Mouse (Mus musculus): ENCODE data around the gene Fgf18.

Gene Fgf18

GRCm38 (mm10) chr11:33157453-33158196, 10.4 kb upstream of the Fgf18 start:
- no peak for DNase-seq (ENCODE audit: low read depth, low spot score)
- H3K36me3 ChIP-seq (ENCODE audit: control insufficient read depth, insufficient read depth, low read length, poor library complexity, severe bottlenecking) = peaks cover 21% of the 10 kb centered on the region
- no peaks in the 10 kb centered on the region for H3K27me3 ChIP-seq (ENCODE audit: control insufficient read depth, insufficient read depth, low read length, poor library complexity, severe bottlenecking)

GRCm38 (mm10) chr11:33156436-33157015, 9.3 kb upstream of the Fgf18 start:
- Histone ChIP-seq H3K36me3 (ENCODE audit: control insufficient read depth, insufficient read depth, low read length, poor library complexity, severe bottlenecking) (peaks cover 21% of the 10 kb centered on the region), H3K27me3 (ENCODE audit: control insufficient read depth, insufficient read depth, low read length, poor library complexity, severe bottlenecking) (no peaks in the 10 kb centered on the region)
- DNase-seq (ENCODE audit: low read depth, low spot score) = no peak

- H3K27me3 ChIP-seq (ENCODE audit: control insufficient read depth, insufficient read depth, low read length, poor library complexity, severe bottlenecking) = no peaks in the 10 kb centered on the region
- peaks cover 14% of the 10 kb centered on the region for H3K36me3 ChIP-seq (ENCODE audit: control insufficient read depth, insufficient read depth, low read length, poor library complexity, severe bottlenecking)
- DNase-seq (ENCODE audit: low read depth, low spot score) = no peak
These were observed 7.3 kb upstream of the Fgf18 start for GRCm38 (mm10) chr11:33154459-33154858.

- DNase-seq (ENCODE audit: low read depth, low spot score) = no peak
- Histone ChIP-seq H3K36me3 (ENCODE audit: control insufficient read depth, insufficient read depth, low read length, poor library complexity, severe bottlenecking) (peaks cover 14% of the 10 kb centered on the region), H3K27me3 (ENCODE audit: control insufficient read depth, insufficient read depth, low read length, poor library complexity, severe bottlenecking) (no peaks in the 10 kb centered on the region)
These were observed 5.8 kb upstream of the Fgf18 start for GRCm38 (mm10) chr11:33152997-33153396.

GRCm38 (mm10) chr11:33151780-33152145, 4.6 kb upstream of the Fgf18 start:
- DNase-seq (ENCODE audit: low read depth, low spot score) = no peak
- Histone ChIP-seq H3K27me3 (ENCODE audit: control insufficient read depth, insufficient read depth, low read length, poor library complexity, severe bottlenecking) (no peaks in the 10 kb centered on the region), H3K36me3 (ENCODE audit: control insufficient read depth, insufficient read depth, low read length, poor library complexity, severe bottlenecking) (peaks cover 8% of the 10 kb centered on the region; the same call in 1 of the 2 replicates)

- DNase-seq (ENCODE audit: low read depth, low spot score) = no peak
- peaks cover 4% of the 10 kb centered on the region; the same call in 1 of the 2 replicates for H3K36me3 ChIP-seq (ENCODE audit: control insufficient read depth, insufficient read depth, low read length, poor library complexity, severe bottlenecking)
- no peaks in the 10 kb centered on the region for H3K27me3 ChIP-seq (ENCODE audit: control insufficient read depth, insufficient read depth, low read length, poor library complexity, severe bottlenecking)
These were observed 4.1 kb upstream of the Fgf18 start for GRCm38 (mm10) chr11:33151128-33151779.

GRCm38 (mm10) chr11:33150364-33150763, 3.2 kb upstream of the Fgf18 start:
- Histone ChIP-seq H3K36me3 (ENCODE audit: control insufficient read depth, insufficient read depth, low read length, poor library complexity, severe bottlenecking) (peaks cover 4% of the 10 kb centered on the region; the same call in 1 of the 2 replicates), H3K27me3 (ENCODE audit: control insufficient read depth, insufficient read depth, low read length, poor library complexity, severe bottlenecking) (no peaks in the 10 kb centered on the region)
- no peak for DNase-seq (ENCODE audit: low read depth, low spot score)

- Histone ChIP-seq H3K27me3 (ENCODE audit: control insufficient read depth, insufficient read depth, low read length, poor library complexity, severe bottlenecking) (no peaks in the 10 kb centered on the region), H3K36me3 (ENCODE audit: control insufficient read depth, insufficient read depth, low read length, poor library complexity, severe bottlenecking) (peaks cover 4% of the 10 kb centered on the region; the same call in 1 of the 2 replicates)
- DNase-seq (ENCODE audit: low read depth, low spot score) = no peak
These were observed 2.3 kb upstream of the Fgf18 start for GRCm38 (mm10) chr11:33149453-33149852.

- no peaks in the 10 kb centered on the region for H3K27me3 ChIP-seq (ENCODE audit: control insufficient read depth, insufficient read depth, low read length, poor library complexity, severe bottlenecking)
- DNase-seq (ENCODE audit: low read depth, low spot score) = no peak
- H3K36me3 ChIP-seq (ENCODE audit: control insufficient read depth, insufficient read depth, low read length, poor library complexity, severe bottlenecking) = 0 out of 2 replicates have a peak, but pooled peaks cover 2% of the 10 kb centered on the region
These were observed 1.9 kb upstream of the Fgf18 start for GRCm38 (mm10) chr11:33149088-33149436.

- Histone ChIP-seq H3K36me3 (ENCODE audit: control insufficient read depth, insufficient read depth, low read length, poor library complexity, severe bottlenecking) (0 out of 2 replicates have a peak, but pooled peaks cover 2% of the 10 kb centered on the region), H3K27me3 (ENCODE audit: control insufficient read depth, insufficient read depth, low read length, poor library complexity, severe bottlenecking) (no peaks in the 10 kb centered on the region)
- peak; percentile 84 for DNase-seq (ENCODE audit: low read depth, low spot score)
These were observed 1.3 kb upstream of the Fgf18 start for GRCm38 (mm10) chr11:33148338-33149087.

GRCm38 (mm10) chr11:33147572-33148337, 555 bp upstream of the Fgf18 start:
- Histone ChIP-seq H3K27me3 (ENCODE audit: control insufficient read depth, insufficient read depth, low read length, poor library complexity, severe bottlenecking) (no peaks in the 10 kb centered on the region), H3K36me3 (ENCODE audit: control insufficient read depth, insufficient read depth, low read length, poor library complexity, severe bottlenecking) (no peaks in the 10 kb centered on the region)
- DNase-seq (ENCODE audit: low read depth, low spot score) = peak; percentile 73

GRCm38 (mm10) chr11:33146651-33147131, 509 bp downstream of the Fgf18 start:
- H3K27me3 ChIP-seq (ENCODE audit: control insufficient read depth, insufficient read depth, low read length, poor library complexity, severe bottlenecking) = no peaks in the 10 kb centered on the region
- no peaks in the 10 kb centered on the region for H3K36me3 ChIP-seq (ENCODE audit: control insufficient read depth, insufficient read depth, low read length, poor library complexity, severe bottlenecking)
- peak; percentile 30 for DNase-seq (ENCODE audit: low read depth, low spot score)

GRCm38 (mm10) chr11:33146143-33146497, 1.1 kb downstream of the Fgf18 start:
- no peaks in the 10 kb centered on the region for H3K36me3 ChIP-seq (ENCODE audit: control insufficient read depth, insufficient read depth, low read length, poor library complexity, severe bottlenecking)
- DNase-seq (ENCODE audit: low read depth, low spot score) = no peak
- no peaks in the 10 kb centered on the region for H3K27me3 ChIP-seq (ENCODE audit: control insufficient read depth, insufficient read depth, low read length, poor library complexity, severe bottlenecking)
